In genomic region chr1:100163588-100164357, GRCm38 (mm10) we compare ENCODE assay signal across 31 mouse cellular contexts.
DNase-seq lines count a peak whose midpoint lies in the region; ATAC-seq and TF ChIP-seq lines count a peak whose summit lies in the region.
"Had no signal": no experiment of that assay in that cellular context is flagged by ENCODE, and none has a peak within 500 bp of the region (broad histone marks: within the 10 kb centered on the region; RNA-seq: fewer than 3 reads in every experiment).

No protein-coding gene starts in this region.

- no peaks in the 10 kb centered on the region for H3K4me1 ChIP-seq in forebrain, embryonic 14.5 days (ENCODE audit: control insufficient read depth, insufficient read depth, low read length)
- no peaks in the 10 kb centered on the region for H3K4me1 ChIP-seq in forebrain, embryonic 15.5 days
- no peaks in the 10 kb centered on the region for H3K4me1 ChIP-seq in midbrain, embryonic 11.5 days (ENCODE audit: control insufficient read depth, insufficient read depth, low read length)
- H3K4me1 ChIP-seq in midbrain, embryonic 10.5 days, result no peaks in the 10 kb centered on the region
- H3K4me1 ChIP-seq in midbrain, embryonic 15.5 days, result 0 out of 2 replicates have a peak, but pooled peaks cover 4% of the 10 kb centered on the region
- no peaks in the 10 kb centered on the region for H3K4me1 ChIP-seq in thymus, adult 2 months (replicated peaks; ENCODE audit: control insufficient read depth, insufficient read depth, low read length)
- H3K4me1 ChIP-seq: embryonic facial prominence, embryonic 10.5 days; embryonic facial prominence, embryonic 13.5 days; forebrain, embryonic 12.5 days; heart, embryonic 12.5 days; heart, embryonic 15.5 days; hindbrain, embryonic 13.5 days had no signal

- WGBS in forebrain, embryonic 14.5 days, result 66% methylated on average over 2 of the region's 2 CpGs
- WGBS in forebrain, embryonic 15.5 days, result 48% methylated on average over 2 of the region's 2 CpGs
- WGBS in midbrain, embryonic 11.5 days, result 55% methylated on average over 2 of the region's 2 CpGs
- 68% methylated on average over 2 of the region's 2 CpGs for WGBS in midbrain, embryonic 10.5 days
- 38% methylated on average over 2 of the region's 2 CpGs for WGBS in midbrain, embryonic 15.5 days
- WGBS in thymus, adult 2 months, result 82% methylated on average over 2 of the region's 2 CpGs

- no peak overlapping the region for H3K4me3 ChIP-seq in forebrain, embryonic 14.5 days (ENCODE audit: low read depth, low read length)
- no peak overlapping the region for H3K4me3 ChIP-seq in forebrain, embryonic 15.5 days
- H3K4me3 ChIP-seq in midbrain, embryonic 11.5 days (ENCODE audit: low read depth, low read length), result no peak overlapping the region
- no peak overlapping the region for H3K4me3 ChIP-seq in midbrain, embryonic 10.5 days
- no peak overlapping the region for H3K4me3 ChIP-seq in midbrain, embryonic 15.5 days
- H3K4me3 ChIP-seq in thymus, adult 2 months (ENCODE audit: control insufficient read depth, insufficient read depth, low read length), result no peak overlapping the region
- H3K4me3 ChIP-seq: embryonic facial prominence, embryonic 10.5 days; embryonic facial prominence, embryonic 13.5 days; erythroblast, embryonic 14.5 days; forebrain, embryonic 12.5 days; gastrocnemius, adult 2 months; heart, embryonic 12.5 days; heart, embryonic 15.5 days; hindbrain, embryonic 13.5 days had no signal

- peak; percentile 7 for DNase-seq in forebrain, embryonic 14.5 days (ENCODE audit: low spot score)
- DNase-seq in midbrain, embryonic 11.5 days (ENCODE audit: low spot score, missing footprints), result no peak
- no peak for DNase-seq in midbrain, embryonic 10.5 days (ENCODE audit: low spot score)
- DNase-seq in brain, embryonic 14.5 days (ENCODE audit: low read depth), result peak; percentile 39
- DNase-seq in thymus, adult 2 months, result no peak
- no peak for DNase-seq in Muller cell, postnatal 12 days (ENCODE audit: inconsistent ontology term)
- DNase-seq: adrenal gland, postnatal 10 days; adrenal gland, postnatal 36 days; cerebellum, adult 11 months; cerebellum, adult 2 months; cerebellum, postnatal 10 days; cerebellum, postnatal 36 days; embryo, embryonic 11 days; forebrain, postnatal 0 days; gastrocnemius, adult 2 months; gastrocnemius, postnatal 25 days; heart, adult 18-20 months; heart, postnatal 10 days; heart, postnatal 36 days had no signal

- H3K27ac ChIP-seq in forebrain, embryonic 14.5 days (ENCODE audit: low read depth, low read length), result no peak overlapping the region
- H3K27ac ChIP-seq in forebrain, embryonic 15.5 days (replicated peaks), result no peak overlapping the region
- H3K27ac ChIP-seq in midbrain, embryonic 11.5 days (ENCODE audit: low read depth, low read length), result no peak overlapping the region
- no peak overlapping the region for H3K27ac ChIP-seq in midbrain, embryonic 10.5 days (replicated peaks)
- no peak overlapping the region for H3K27ac ChIP-seq in midbrain, embryonic 15.5 days
- H3K27ac ChIP-seq in thymus, adult 2 months (ENCODE audit: control insufficient read depth, insufficient read depth, low read length), result no peak overlapping the region
- H3K27ac ChIP-seq: embryonic facial prominence, embryonic 10.5 days; embryonic facial prominence, embryonic 13.5 days; forebrain, embryonic 12.5 days; gastrocnemius, adult 2 months; heart, embryonic 15.5 days; hindbrain, embryonic 13.5 days; hindbrain, postnatal 0 days had no signal

- H3K9ac ChIP-seq in forebrain, embryonic 14.5 days (ENCODE audit: low read length), result no peak overlapping the region
- no peak overlapping the region for H3K9ac ChIP-seq in forebrain, embryonic 15.5 days (replicated peaks)
- H3K9ac ChIP-seq in midbrain, embryonic 11.5 days (ENCODE audit: low read length), result no peak overlapping the region
- H3K9ac ChIP-seq in midbrain, embryonic 15.5 days, result no peak overlapping the region
- H3K9ac ChIP-seq: embryonic facial prominence, embryonic 13.5 days; forebrain, embryonic 12.5 days; forebrain, postnatal 0 days; heart, embryonic 12.5 days; heart, embryonic 15.5 days; hindbrain, embryonic 13.5 days had no signal

- no peak for ATAC-seq in forebrain, embryonic 14.5 days
- ATAC-seq in forebrain, embryonic 15.5 days (replicated peaks), result no peak
- ATAC-seq in midbrain, embryonic 11.5 days (ENCODE audit: low FRiP score), result peak; percentile 80
- ATAC-seq in midbrain, embryonic 15.5 days (replicated peaks), result peak; percentile 75
- ATAC-seq: forebrain, postnatal 0 days; hindbrain, postnatal 0 days; inflammation-experienced regulatory T-cells, adult 6 months; Patski had no signal

- no peaks in the 10 kb centered on the region for H3K9me3 ChIP-seq in forebrain, embryonic 14.5 days (replicated peaks; ENCODE audit: control insufficient read depth, low read length)
- H3K9me3 ChIP-seq in forebrain, embryonic 15.5 days, result no peaks in the 10 kb centered on the region
- no peaks in the 10 kb centered on the region for H3K9me3 ChIP-seq in midbrain, embryonic 11.5 days (ENCODE audit: control insufficient read depth, low read length)
- no peaks in the 10 kb centered on the region for H3K9me3 ChIP-seq in midbrain, embryonic 10.5 days (replicated peaks)
- no peaks in the 10 kb centered on the region for H3K9me3 ChIP-seq in midbrain, embryonic 15.5 days
- H3K9me3 ChIP-seq: embryonic facial prominence, embryonic 10.5 days; embryonic facial prominence, embryonic 13.5 days; forebrain, embryonic 12.5 days; heart, embryonic 12.5 days; heart, embryonic 15.5 days; hindbrain, embryonic 13.5 days had no signal

- TF ChIP-seq POLR2A in brain, embryonic 14.5 days (IDR thresholded peaks at IDR 0.05; ENCODE audit: borderline replicate concordance, extremely low read depth, insufficient read depth, insufficient read length, poor library complexity, severe bottlenecking), result no peak
- TF ChIP-seq POLR2A in thymus, adult 2 months (IDR thresholded peaks at IDR 0.05; ENCODE audit: control insufficient read depth, extremely low read depth, insufficient read depth, low read length, poor library complexity), result no peak

- no peak for TF ChIP-seq CTCF in brain, embryonic 14.5 days (IDR thresholded peaks at IDR 0.05; ENCODE audit: borderline replicate concordance, extremely low read depth, insufficient read depth, insufficient read length)
- TF ChIP-seq CTCF in thymus, adult 2 months (IDR thresholded peaks at IDR 0.05; ENCODE audit: borderline replicate concordance, control insufficient read depth, extremely low read depth, insufficient read depth, low read length, poor library complexity), result no peak

- no peaks in the 10 kb centered on the region for H3K27me3 ChIP-seq in forebrain, embryonic 14.5 days (replicated peaks; ENCODE audit: control insufficient read depth, insufficient read depth, low read length)
- no peaks in the 10 kb centered on the region for H3K27me3 ChIP-seq in forebrain, embryonic 15.5 days
- H3K27me3 ChIP-seq in midbrain, embryonic 11.5 days (ENCODE audit: control insufficient read depth, insufficient read depth, low read length), result no peaks in the 10 kb centered on the region
- no peaks in the 10 kb centered on the region for H3K27me3 ChIP-seq in midbrain, embryonic 10.5 days (ENCODE audit: low read depth, poor library complexity, severe bottlenecking)
- H3K27me3 ChIP-seq in midbrain, embryonic 15.5 days (replicated peaks), result no peaks in the 10 kb centered on the region
- no peaks in the 10 kb centered on the region for H3K27me3 ChIP-seq in thymus, adult 2 months (ENCODE audit: control insufficient read depth, insufficient read depth, low read length)
- H3K27me3 ChIP-seq: embryonic facial prominence, embryonic 13.5 days; forebrain, embryonic 12.5 days; heart, embryonic 12.5 days; heart, embryonic 15.5 days; hindbrain, embryonic 13.5 days; Patski had no signal

- no peak overlapping the region for H3K4me2 ChIP-seq in forebrain, embryonic 14.5 days (ENCODE audit: low read length)
- no peak overlapping the region for H3K4me2 ChIP-seq in forebrain, embryonic 15.5 days (replicated peaks)
- H3K4me2 ChIP-seq in midbrain, embryonic 11.5 days, result no peak overlapping the region
- H3K4me2 ChIP-seq in midbrain, embryonic 15.5 days, result no peak overlapping the region
- H3K4me2 ChIP-seq: embryonic facial prominence, embryonic 13.5 days; forebrain, embryonic 12.5 days; heart, embryonic 12.5 days; heart, embryonic 15.5 days; hindbrain, embryonic 13.5 days had no signal

- H3K36me3 ChIP-seq in forebrain, embryonic 14.5 days (ENCODE audit: control insufficient read depth, insufficient read depth, low read length), result no peaks in the 10 kb centered on the region
- no peaks in the 10 kb centered on the region for H3K36me3 ChIP-seq in forebrain, embryonic 15.5 days
- no peaks in the 10 kb centered on the region for H3K36me3 ChIP-seq in midbrain, embryonic 11.5 days (ENCODE audit: control insufficient read depth, insufficient read depth, low read length)
- no peaks in the 10 kb centered on the region for H3K36me3 ChIP-seq in midbrain, embryonic 10.5 days
- H3K36me3 ChIP-seq in midbrain, embryonic 15.5 days (replicated peaks), result no peaks in the 10 kb centered on the region
- H3K36me3 ChIP-seq in thymus, adult 2 months (ENCODE audit: control insufficient read depth, insufficient read depth, low read length), result no peaks in the 10 kb centered on the region
- H3K36me3 ChIP-seq: embryonic facial prominence, embryonic 10.5 days; embryonic facial prominence, embryonic 13.5 days; forebrain, embryonic 12.5 days; heart, embryonic 12.5 days; heart, embryonic 15.5 days; hindbrain, embryonic 13.5 days had no signal

Comparison
In these comparisons a context has a peak if more than half of its experiments do, and no peak if none do; other contexts are left out.
1. ATAC-seq: peak in midbrain, embryonic 11.5 days (single experiment) and midbrain, embryonic 15.5 days (single experiment); none in forebrain, embryonic 14.5 days (single experiment) and forebrain, embryonic 15.5 days (single experiment).
2. DNase-seq: peak in forebrain, embryonic 14.5 days (single experiment) and brain, embryonic 14.5 days (single experiment); none in midbrain, embryonic 11.5 days (single experiment), midbrain, embryonic 10.5 days (single experiment), thymus, adult 2 months (single experiment) and Muller cell, postnatal 12 days (single experiment).